Mouse (Mus musculus) MN1 (cell line): ENCODE results near the gene Vmn1r73.

Experiments used
- DNase-seq: peaks from one replicate; pipeline ENCODE4 v3.0.0-alpha.2; 2016; ENCODE audit warnings: low spot score

Vmn1r73 gene

GRCm38 (mm10) chr7:11729966-11730365 is at the start of gene Vmn1r73:
Vmn1r73 (plus strand) TSS chr7:11730266.
- DNase-seq = no peak
